Mouse (Mus musculus) lung, postnatal 0 days (tissue): ENCODE measurements around the gene Fstl4.

Experiments used
- CTCF ChIP-seq: IDR thresholded peaks from 2 replicates; pipeline ENCODE4 v1.5.1; 2016; ENCODE audit warnings: antibody characterized with exemption, mild to moderate bottlenecking
- EP300 ChIP-seq: IDR thresholded peaks from 2 replicates; pipeline ENCODE4 v1.6.1; 2016; ENCODE audit warnings: antibody characterized with exemption, mild to moderate bottlenecking, control low read depth

- TF ChIP-seq CTCF = no peak
- no peak for TF ChIP-seq EP300
These were observed 345.4 kb downstream of the Fstl4 start for GRCm38 (mm10) chr11:53109701-53110467.
